Mouse (Mus musculus) embryonic facial prominence, embryonic 14.5 days (tissue): ENCODE results near the gene Tmem150b. TPM values are rescaled to one million over a fixed set of nuclear protein-coding genes. Genes with fewer than 3 reads are reported as not detected.

ENCODE experiments used
- ATAC-seq: fragments of 200-750 bp; cut with Nextera tagmentation; 2 replicates; pipeline ENCODE4 v1.8.0; 2017; ENCODE audit warnings: low read depth, moderate number of reproducible peaks, moderate TSS enrichment
- DNase-seq: peaks from one replicate; pipeline ENCODE4 v3.0.0-alpha.2; 2015; ENCODE audit warnings: low spot score
- H3K27ac ChIP-seq: fragments of 300-500 bp; sonication (generic); replicated peaks from 2 replicates; pipeline ENCODE4 v1.5.1; 2014; ENCODE audit warnings: low read depth, mild to moderate bottlenecking, low read length, moderate library complexity
- H3K27me3 ChIP-seq: fragments of 300-500 bp; sonication (generic); replicated peaks from 2 replicates; pipeline ENCODE4 v1.6.1; 2014; ENCODE audit warnings: low read length; ENCODE audit not compliant: control insufficient read depth, insufficient read depth
- H3K36me3 ChIP-seq: fragments of 300-500 bp; sonication (generic); 2 replicates; pipeline ENCODE4 v1.6.1; 2014; ENCODE audit warnings: low read length, mixed read lengths; ENCODE audit not compliant: control insufficient read depth, insufficient read depth
- H3K4me1 ChIP-seq: fragments of 300-500 bp; sonication (generic); 2 replicates; pipeline ENCODE4 v1.6.1; 2014; ENCODE audit warnings: antibody characterized with exemption, low read length; ENCODE audit not compliant: control insufficient read depth, insufficient read depth
- H3K4me2 ChIP-seq: fragments of 300-500 bp; sonication (generic); 2 replicates; pipeline ENCODE4 v1.6.1; 2014; ENCODE audit warnings: low read depth, mild to moderate bottlenecking, low read length, moderate library complexity, mixed read lengths
- H3K4me3 ChIP-seq: fragments of 300-500 bp; sonication (generic); 2 replicates; pipeline ENCODE4 v1.5.1; 2014; ENCODE audit warnings: low read depth, mild to moderate bottlenecking, low read length
- H3K9ac ChIP-seq: fragments of 300-500 bp; sonication (generic); 2 replicates; pipeline ENCODE4 v1.6.1; 2014; ENCODE audit warnings: low read depth, mild to moderate bottlenecking, low read length, moderate library complexity, mixed read lengths
- H3K9me3 ChIP-seq: fragments of 300-500 bp; sonication (generic); 2 replicates; pipeline ENCODE4 v1.6.1; 2016; ENCODE audit warnings: low read length; ENCODE audit not compliant: control insufficient read depth
- WGBS: fragments of 180-500 bp; shearing (Covaris S2); extraction: QIAGEN DNeasy Blood & Tissue Kit; methylation state at CpG from one replicate; pipeline ENCODE4 v1.1.7; 2014; 5-methylcytosine and 5-hydroxymethylcytosine counted together
- polyA plus RNA-seq: library from polyadenylated mRNA; unstranded; fragments of >200 nt; fragmentation: Nextera tagmentation; extraction: Ambion mirVana; gene quantifications from 2 replicates; pipeline ENCODE4 v1.2.1, GENCODE M21; 2014

Tmem150b gene
- polyA plus RNA-seq, 1 experiment from 2014 or later = 0.11 TPM

DNA sequence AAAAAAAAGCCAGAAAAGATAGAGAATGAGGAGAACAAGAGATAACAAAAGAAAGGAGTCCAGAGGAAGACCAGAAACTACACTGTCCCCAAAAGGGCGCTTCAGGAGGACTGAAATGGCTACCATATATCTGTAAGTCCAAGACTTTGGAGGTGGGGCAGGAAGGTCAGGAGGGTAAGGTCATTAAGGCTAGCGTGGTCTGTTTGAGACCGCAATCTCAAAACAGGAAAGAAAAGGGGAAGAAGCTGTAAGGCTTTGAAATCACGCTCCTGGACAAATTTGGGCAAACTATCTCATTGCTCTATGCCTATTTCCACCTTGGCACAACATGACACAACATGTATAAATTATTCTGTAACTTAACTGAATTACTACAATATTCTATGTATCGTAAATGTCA is 41.7 kb downstream of the Tmem150b start:
- Histone ChIP-seq H3K9me3 (no peaks in the 10 kb centered on the region), H3K27me3 (no peaks in the 10 kb centered on the region), H3K4me1 (peaks cover 6% of the 10 kb centered on the region), H3K9ac (no peak overlapping the region), H3K4me3 (no peak overlapping the region), H3K4me2 (no peak overlapping the region), H3K36me3 (peaks cover 21% of the 10 kb centered on the region), H3K27ac (no peak overlapping the region)
- no peak for ATAC-seq
- WGBS = 85% methylated on average over 5 of the region's 5 CpGs
- no peak for DNase-seq

GRCm38 (mm10) chr7:4675200-4675599 is 49.8 kb downstream of the Tmem150b start:
- Histone ChIP-seq H3K9ac (no peak overlapping the region), H3K27ac (no peak overlapping the region), H3K36me3 (peaks cover 59% of the 10 kb centered on the region), H3K27me3 (no peaks in the 10 kb centered on the region), H3K4me2 (no peak overlapping the region), H3K9me3 (no peaks in the 10 kb centered on the region), H3K4me1 (no peaks in the 10 kb centered on the region), H3K4me3 (no peak overlapping the region)
- ATAC-seq (no peak), DNase-seq (no peak)
- WGBS = 89% methylated on average over 7 of the region's 7 CpGs

DNA sequence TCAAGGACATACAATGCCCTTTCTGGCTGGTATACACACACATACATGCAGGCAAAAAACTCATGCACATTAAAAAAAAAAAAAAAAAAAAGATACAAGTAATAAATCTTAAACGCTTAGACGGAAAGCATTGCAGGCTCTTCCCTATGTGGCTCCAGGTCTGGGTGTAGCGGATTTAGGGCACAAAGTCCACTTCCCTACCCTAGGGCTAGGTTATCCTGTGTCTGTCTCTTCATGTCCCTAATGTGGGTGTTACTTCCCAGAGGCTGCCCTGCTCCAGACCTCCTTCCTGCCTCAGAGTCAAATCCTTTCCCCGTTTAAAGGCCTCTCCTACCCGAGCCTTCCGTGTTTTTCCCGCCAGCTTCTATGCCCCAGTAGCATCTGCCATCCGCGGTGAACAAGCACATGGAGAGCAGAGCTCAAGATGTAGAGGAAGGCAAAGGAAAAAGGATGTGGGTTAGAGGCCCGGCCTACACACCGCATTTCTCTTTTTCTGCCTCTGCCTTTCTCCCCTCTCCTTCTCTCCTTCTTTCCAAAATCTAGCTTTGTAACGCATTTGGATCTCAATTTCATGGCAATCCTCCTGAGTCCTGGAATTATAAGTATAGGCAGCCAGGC is 50.8 kb downstream of the Tmem150b start:
- no peaks in the 10 kb centered on the region for H3K4me1 ChIP-seq
- H3K9ac ChIP-seq = no peak overlapping the region
- DNase-seq (no peak), ATAC-seq (no peak)
- H3K4me3 ChIP-seq = no peak overlapping the region
- H3K4me2 ChIP-seq = no peak overlapping the region
- 85% methylated on average over 12 of the region's 12 CpGs for WGBS
- no peaks in the 10 kb centered on the region for H3K27me3 ChIP-seq
- no peak overlapping the region for H3K27ac ChIP-seq
- no peaks in the 10 kb centered on the region for H3K9me3 ChIP-seq
- peaks cover 55% of the 10 kb centered on the region for H3K36me3 ChIP-seq

GRCm38 (mm10) chr7:4671956-4672355 is 53.1 kb downstream of the Tmem150b start:
- WGBS = 42% methylated on average over 4 of the region's 4 CpGs
- peak; percentile 71 for ATAC-seq
- no peak overlapping the region for H3K9ac ChIP-seq

GRCm38 (mm10) chr7:4670655-4671255 is 54.3 kb downstream of the Tmem150b start:
- Histone ChIP-seq H3K9ac (no peak overlapping the region), H3K4me2 (no peak overlapping the region), H3K27ac (no peak overlapping the region), H3K4me1 (no peaks in the 10 kb centered on the region), H3K27me3 (no peaks in the 10 kb centered on the region), H3K36me3 (peaks cover 67% of the 10 kb centered on the region), H3K4me3 (no peak overlapping the region), H3K9me3 (no peaks in the 10 kb centered on the region)
- no peak for ATAC-seq
- 90% methylated on average over 8 of the region's 8 CpGs for WGBS
- no peak for DNase-seq

More at GRCm38 (mm10) chr7:4671956-4672355, 53.1 kb downstream of the Tmem150b start:
- no peak overlapping the region for H3K4me3 ChIP-seq
- no peaks in the 10 kb centered on the region for H3K9me3 ChIP-seq
- H3K36me3 ChIP-seq = peaks cover 64% of the 10 kb centered on the region
- no peak overlapping the region for H3K27ac ChIP-seq
- no peaks in the 10 kb centered on the region for H3K27me3 ChIP-seq
- no peak overlapping the region for H3K4me2 ChIP-seq
- H3K4me1 ChIP-seq = no peaks in the 10 kb centered on the region
- DNase-seq = no peak

DNA sequence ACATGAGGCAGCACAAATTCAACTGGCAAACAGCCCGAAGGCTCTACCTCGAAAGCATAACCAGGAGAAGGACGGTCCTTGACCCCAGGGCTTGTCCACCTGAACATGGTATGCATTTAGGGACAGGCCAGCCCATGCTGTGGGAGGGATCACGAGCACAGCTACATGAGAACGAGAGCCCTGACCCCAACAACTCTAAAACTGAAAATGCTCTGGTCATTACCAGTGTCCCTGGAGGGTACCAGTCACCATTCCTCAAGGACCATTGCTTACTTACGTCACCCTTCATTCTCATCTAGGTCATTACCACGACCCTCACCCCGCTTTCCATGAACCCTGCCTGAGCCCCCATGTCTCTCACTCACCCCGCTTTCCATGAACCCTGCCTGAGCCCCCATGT is 55.9 kb downstream of the Tmem150b start:
- WGBS = 96% methylated on average over 9 of the region's 9 CpGs
- H3K4me1 ChIP-seq = no peaks in the 10 kb centered on the region
- no peak overlapping the region for H3K27ac ChIP-seq
- ATAC-seq (no peak), DNase-seq (no peak)
- H3K36me3 ChIP-seq = peaks cover 62% of the 10 kb centered on the region
- H3K27me3 ChIP-seq = no peaks in the 10 kb centered on the region
- H3K9ac ChIP-seq = no peak overlapping the region
- H3K9me3 ChIP-seq = no peaks in the 10 kb centered on the region
- H3K4me2 ChIP-seq = no peak overlapping the region
- no peak overlapping the region for H3K4me3 ChIP-seq

GRCm38 (mm10) chr7:4668506-4668905 is 56.5 kb downstream of the Tmem150b start:
- Histone ChIP-seq H3K9me3 (no peaks in the 10 kb centered on the region), H3K9ac (no peak overlapping the region), H3K4me2 (no peak overlapping the region), H3K4me1 (no peaks in the 10 kb centered on the region), H3K4me3 (no peak overlapping the region), H3K27ac (no peak overlapping the region), H3K36me3 (peaks cover 63% of the 10 kb centered on the region), H3K27me3 (no peaks in the 10 kb centered on the region)
- ATAC-seq (no peak), DNase-seq (no peak)
- 94% methylated on average over 8 of the region's 8 CpGs for WGBS

DNA sequence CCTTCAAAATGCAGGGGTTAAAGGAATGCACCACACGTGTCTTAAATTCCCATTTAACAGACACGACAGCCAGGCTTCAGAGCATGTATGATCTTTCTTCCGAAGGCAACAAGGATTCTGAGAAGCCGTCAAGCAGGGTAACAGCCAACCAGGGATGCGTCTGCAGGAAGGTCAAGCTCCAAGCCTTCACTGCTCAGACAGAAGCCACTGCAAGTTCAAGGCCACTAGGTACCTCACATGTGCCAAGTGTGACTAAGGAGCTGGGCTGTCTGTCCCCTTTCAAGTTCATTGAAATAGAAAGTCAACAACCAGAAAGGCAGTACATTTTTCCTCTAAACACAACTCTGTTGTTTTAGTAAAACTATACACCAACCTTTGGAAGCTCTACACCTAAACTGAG is 58.2 kb downstream of the Tmem150b start:
- Histone ChIP-seq H3K27me3 (no peaks in the 10 kb centered on the region), H3K36me3 (peaks cover 68% of the 10 kb centered on the region), H3K27ac (no peak overlapping the region), H3K4me1 (no peaks in the 10 kb centered on the region), H3K4me3 (no peak overlapping the region), H3K9me3 (no peaks in the 10 kb centered on the region), H3K4me2 (no peak overlapping the region), H3K9ac (no peak overlapping the region)
- 95% methylated on average over 5 of the region's 5 CpGs for WGBS
- DNase-seq (no peak), ATAC-seq (no peak)

DNA sequence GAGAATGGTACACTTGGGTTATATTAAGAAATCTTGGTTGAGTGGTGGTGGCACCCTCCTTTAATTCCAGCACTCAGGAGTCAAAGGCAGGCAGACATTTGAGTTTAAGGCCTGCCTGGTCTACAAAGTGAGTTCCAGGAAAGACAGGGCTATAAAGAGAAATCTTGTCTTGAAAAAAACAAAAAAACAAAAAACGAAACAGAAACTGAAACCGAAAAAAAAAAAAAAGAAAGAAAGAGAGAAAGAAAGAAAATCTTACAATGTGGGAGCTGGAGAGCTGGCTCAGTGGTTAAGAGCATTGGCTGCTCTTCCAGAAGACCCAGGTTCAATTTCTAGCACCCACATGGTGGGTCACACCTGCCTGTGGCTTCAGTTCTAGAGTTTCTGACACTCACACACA is 61.3 kb downstream of the Tmem150b start:
- WGBS = 94% methylated on average over 2 of the region's 2 CpGs
- no peak overlapping the region for H3K4me2 ChIP-seq
- no peaks in the 10 kb centered on the region for H3K9me3 ChIP-seq
- no peak overlapping the region for H3K27ac ChIP-seq
- H3K4me3 ChIP-seq = no peak overlapping the region
- no peaks in the 10 kb centered on the region; the same call in 1 of the 2 replicates for H3K4me1 ChIP-seq
- no peaks in the 10 kb centered on the region for H3K27me3 ChIP-seq
- peaks cover 48% of the 10 kb centered on the region for H3K36me3 ChIP-seq
- ATAC-seq = no peak
- H3K9ac ChIP-seq = no peak overlapping the region
- DNase-seq = no peak
